ENCODE assay signal across 8 mouse cellular contexts in genomic region chr10:77251223-77251783, GRCm38 (mm10). TPM values are rescaled to one million over a fixed set of nuclear protein-coding genes. Genes with fewer than 3 reads are reported as not detected.
DNase-seq lines count a peak whose midpoint lies in the region; ATAC-seq and TF ChIP-seq lines count a peak whose summit lies in the region.

No protein-coding gene starts in this region.

- H3K4me3 ChIP-seq in hindbrain, embryonic 16.5 days (ENCODE audit: low read length), result no peak overlapping the region
- no peak overlapping the region for H3K4me3 ChIP-seq in hindbrain, embryonic 13.5 days
- no peak overlapping the region for H3K4me3 ChIP-seq in kidney, postnatal 0 days (replicated peaks; ENCODE audit: low read depth, low read length)
- no peak overlapping the region for H3K4me3 ChIP-seq in neural tube, embryonic 15.5 days (replicated peaks)
- no peak overlapping the region for H3K4me3 ChIP-seq in thymus, adult 2 months (ENCODE audit: control insufficient read depth, insufficient read depth, low read length)

- DNase-seq in ZHBTc4 (ENCODE audit: low read depth, low spot score), result peak; percentile 37
- DNase-seq in cerebellum, postnatal 36 days, result peak; percentile 52 to 56
- DNase-seq in kidney, postnatal 0 days (ENCODE audit: low spot score), result peak; percentile 62
- no peak for DNase-seq in thymus, adult 2 months
- no peak for DNase-seq in right cerebral cortex, postnatal 36 days (ENCODE audit: low spot score in 2 of 2)

- no peaks in the 10 kb centered on the region for H3K36me3 ChIP-seq in hindbrain, embryonic 16.5 days (ENCODE audit: control insufficient read depth, insufficient read depth, low read length)
- no peaks in the 10 kb centered on the region for H3K36me3 ChIP-seq in hindbrain, embryonic 13.5 days
- no peaks in the 10 kb centered on the region for H3K36me3 ChIP-seq in kidney, postnatal 0 days (ENCODE audit: insufficient read depth, low read length)
- no peaks in the 10 kb centered on the region for H3K36me3 ChIP-seq in neural tube, embryonic 15.5 days
- no peaks in the 10 kb centered on the region for H3K36me3 ChIP-seq in thymus, adult 2 months (ENCODE audit: control insufficient read depth, insufficient read depth, low read length)

- H3K4me2 ChIP-seq in hindbrain, embryonic 16.5 days (ENCODE audit: low read length), result no peak overlapping the region
- no peak overlapping the region for H3K4me2 ChIP-seq in hindbrain, embryonic 13.5 days
- peak overlapping the region; percentile 25; the same call in 1 of the 2 replicates for H3K4me2 ChIP-seq in kidney, postnatal 0 days (ENCODE audit: low read length)
- H3K4me2 ChIP-seq in neural tube, embryonic 15.5 days, result peak overlapping the region; percentile 9

- H3K27ac ChIP-seq in hindbrain, embryonic 16.5 days (ENCODE audit: low read depth, low read length), result no peak overlapping the region; the same call in 1 of the 2 replicates
- no peak overlapping the region for H3K27ac ChIP-seq in hindbrain, embryonic 13.5 days
- H3K27ac ChIP-seq in kidney, postnatal 0 days, result peak overlapping the region; percentile 38
- no peak overlapping the region for H3K27ac ChIP-seq in neural tube, embryonic 15.5 days (replicated peaks)
- no peak overlapping the region for H3K27ac ChIP-seq in thymus, adult 2 months (ENCODE audit: control insufficient read depth, insufficient read depth, low read length)

- peaks cover 13% of the 10 kb centered on the region for H3K4me1 ChIP-seq in hindbrain, embryonic 16.5 days (ENCODE audit: control insufficient read depth, insufficient read depth, low read depth, low read length)
- peaks cover 31% of the 10 kb centered on the region for H3K4me1 ChIP-seq in hindbrain, embryonic 13.5 days (replicated peaks)
- H3K4me1 ChIP-seq in kidney, postnatal 0 days (replicated peaks; ENCODE audit: insufficient read depth, low read length), result peaks cover 25% of the 10 kb centered on the region
- H3K4me1 ChIP-seq in neural tube, embryonic 15.5 days, result peaks cover 31% of the 10 kb centered on the region
- H3K4me1 ChIP-seq in thymus, adult 2 months (replicated peaks; ENCODE audit: control insufficient read depth, insufficient read depth, low read length), result no peaks in the 10 kb centered on the region

- H3K9ac ChIP-seq in hindbrain, embryonic 16.5 days (ENCODE audit: low read depth, low read length), result peak overlapping the region; percentile 13; the same call in 1 of the 2 replicates
- no peak overlapping the region for H3K9ac ChIP-seq in hindbrain, embryonic 13.5 days
- no peak overlapping the region for H3K9ac ChIP-seq in kidney, postnatal 0 days (ENCODE audit: low read depth, low read length)
- no peak overlapping the region for H3K9ac ChIP-seq in neural tube, embryonic 15.5 days (replicated peaks)

- TF ChIP-seq POLR2A in thymus, adult 2 months (IDR thresholded peaks at IDR 0.05; ENCODE audit: control insufficient read depth, extremely low read depth, insufficient read depth, low read length, poor library complexity), result no peak

- 60% methylated on average over 18 of the region's 18 CpGs for WGBS in hindbrain, embryonic 16.5 days
- 73% methylated on average over 18 of the region's 18 CpGs for WGBS in hindbrain, embryonic 13.5 days
- WGBS in kidney, postnatal 0 days, result 44% methylated on average over 18 of the region's 18 CpGs
- 60% methylated on average over 18 of the region's 18 CpGs for WGBS in neural tube, embryonic 15.5 days
- 89% methylated on average over 18 of the region's 18 CpGs for WGBS in thymus, adult 2 months

- no peak for ATAC-seq in hindbrain, embryonic 16.5 days
- ATAC-seq in hindbrain, embryonic 13.5 days (ENCODE audit: low FRiP score), result no peak
- no peak; the same call in 1 of the 2 replicates for ATAC-seq in kidney, postnatal 0 days (replicated peaks; ENCODE audit: low FRiP score, low read depth)
- ATAC-seq in neural tube, embryonic 15.5 days (ENCODE audit: low FRiP score), result no peak

- TF ChIP-seq CTCF in kidney, postnatal 0 days (IDR thresholded peaks at IDR 0.05; ENCODE audit: low read depth), result peak; percentile 36; the same call in 1 of the 2 replicates
- TF ChIP-seq CTCF in thymus, adult 2 months (IDR thresholded peaks at IDR 0.05; ENCODE audit: borderline replicate concordance, control insufficient read depth, extremely low read depth, insufficient read depth, low read length, poor library complexity), result no peak

- H3K27me3 ChIP-seq in hindbrain, embryonic 16.5 days (replicated peaks; ENCODE audit: control insufficient read depth, insufficient read depth, low read length), result no peaks in the 10 kb centered on the region
- 0 out of 2 replicates have a peak, but pooled peaks cover 5% of the 10 kb centered on the region for H3K27me3 ChIP-seq in hindbrain, embryonic 13.5 days
- no peaks in the 10 kb centered on the region for H3K27me3 ChIP-seq in kidney, postnatal 0 days (ENCODE audit: insufficient read depth, low read length)
- no peaks in the 10 kb centered on the region for H3K27me3 ChIP-seq in neural tube, embryonic 15.5 days (replicated peaks)
- no peaks in the 10 kb centered on the region; the same call in 1 of the 2 replicates for H3K27me3 ChIP-seq in thymus, adult 2 months (ENCODE audit: control insufficient read depth, insufficient read depth, low read length)

- no peaks in the 10 kb centered on the region for H3K9me3 ChIP-seq in hindbrain, embryonic 16.5 days (ENCODE audit: control insufficient read depth, low read length)
- no peaks in the 10 kb centered on the region for H3K9me3 ChIP-seq in hindbrain, embryonic 13.5 days
- no peaks in the 10 kb centered on the region for H3K9me3 ChIP-seq in kidney, postnatal 0 days (replicated peaks; ENCODE audit: low read length)
- no peaks in the 10 kb centered on the region for H3K9me3 ChIP-seq in neural tube, embryonic 15.5 days (replicated peaks)

RNA-seq across cellular contexts. Expression of gene Pofut2, which starts 7.7 kb away (rescaled TPM):
- 58.8 and 65.7 TPM in 2 replicates for polyA plus RNA-seq in hindbrain, embryonic 16.5 days (2015; fragmentation: Nextera tagmentation; extraction: Ambion mirVana)
- polyA plus RNA-seq in hindbrain, embryonic 13.5 days (2015; fragmentation: Nextera tagmentation; extraction: Ambion mirVana), result 57.3 and 63.4 TPM in 2 replicates
- polyA plus RNA-seq in kidney, postnatal 0 days (2015; fragmentation: Nextera tagmentation; extraction: Ambion mirVana), result 96.9 and 104 TPM in 2 replicates
- 57.5 and 63.9 TPM in 2 replicates for polyA plus RNA-seq in neural tube, embryonic 15.5 days (2015; fragmentation: Nextera tagmentation; extraction: Ambion mirVana)
- 50.4 and 60.0 TPM in 2 replicates for polyA plus RNA-seq in thymus, adult 2 months (2012; rRNA removed)

Comparison
In these comparisons a context has a peak if more than half of its experiments do, and no peak if none do; other contexts are left out.
1. H3K4me2 ChIP-seq: peak in kidney, postnatal 0 days (single experiment) and neural tube, embryonic 15.5 days (single experiment); none in hindbrain, embryonic 16.5 days (single experiment) and hindbrain, embryonic 13.5 days (single experiment).
2. DNase-seq: peak in ZHBTc4 (single experiment), cerebellum, postnatal 36 days (2 of 2) and kidney, postnatal 0 days (single experiment); none in thymus, adult 2 months (single experiment) and right cerebral cortex, postnatal 36 days (0 of 2).